Mouse (Mus musculus) CH12.LX (cell line): ENCODE data around the gene Krt87. TPM values are rescaled to one million over a fixed set of nuclear protein-coding genes. Genes with fewer than 3 reads are reported as not detected.

Experiments
- DNase-seq: peaks from one replicate; pipeline ENCODE4 v3.0.0-alpha.2; 2013; ENCODE audit errors: extremely low read depth
- H3K27ac ChIP-seq: 2 replicates; pipeline ENCODE4 v1.5.1; 2012; ENCODE audit warnings: low read depth, mild to moderate bottlenecking, control low read depth, moderate library complexity; ENCODE audit not compliant: insufficient read depth
- H3K27me3 ChIP-seq: replicated peaks from 2 replicates; pipeline ENCODE3; 2012; ENCODE audit warnings: inconsistent platforms
- H3K36me3 ChIP-seq, 2 experiments: replicated peaks in 1 of 2; 2 replicates each; pipeline versions ENCODE3 to v1.6.1; 2012; ENCODE audit warnings: inconsistent platforms in 1 of 2, low read length in 1 of 2, mild to moderate bottlenecking in 1 of 2, mixed read lengths in 1 of 2, moderate library complexity in 1 of 2; ENCODE audit not compliant: control insufficient read depth in 1 of 2, insufficient read depth in 1 of 2
- H3K4me1 ChIP-seq, 2 experiments: 2 replicates each; pipeline ENCODE4 v1.6.1; 2012; ENCODE audit warnings: inconsistent platforms in 1 of 2, moderate library complexity in 1 of 2; ENCODE audit not compliant: insufficient read depth in 2 of 2, control insufficient read depth in 1 of 2
- H3K4me2 ChIP-seq: 2 replicates; pipeline ENCODE4 v1.6.1; 2012; ENCODE audit warnings: low read depth, mild to moderate bottlenecking, control low read depth; ENCODE audit not compliant: poor library complexity, insufficient read depth, severe bottlenecking
- H3K4me3 ChIP-seq, 3 experiments: fragments of 150-350 bp in 1 of 3; sonication (generic) in 1 of 3; replicated peaks in 1 of 3; 2 replicates each; pipeline versions ENCODE3 to v1.5.1; 2011 to 2012; ENCODE audit warnings: low read depth in 2 of 3, low read length in 2 of 3, mild to moderate bottlenecking in 2 of 3, moderate library complexity in 2 of 3, control low read depth in 1 of 3, improper control_type of control experiment in 1 of 3, inconsistent platforms in 1 of 3, mixed read lengths in 1 of 3; ENCODE audit not compliant: poor library complexity in 1 of 3
- H3K79me2 ChIP-seq: replicated peaks from 2 replicates; pipeline ENCODE4 v1.6.1; 2012; ENCODE audit warnings: mild to moderate bottlenecking, moderate library complexity; ENCODE audit not compliant: control insufficient read depth, poor library complexity, insufficient read depth, severe bottlenecking; ENCODE audit errors: extremely low read depth
- H3K9ac ChIP-seq: 2 replicates; pipeline ENCODE4 v1.6.1; 2012; ENCODE audit warnings: low read depth, mild to moderate bottlenecking, control low read depth, moderate library complexity; ENCODE audit not compliant: insufficient read depth
- H3K9me3 ChIP-seq: replicated peaks from 2 replicates; pipeline ENCODE3; 2012; ENCODE audit warnings: low read length, inconsistent platforms, mixed read lengths
- BHLHE40 ChIP-seq: IDR thresholded peaks from 2 replicates; pipeline ENCODE4 v1.6.1; 2011; ENCODE audit warnings: mild to moderate bottlenecking, low read depth, low read length, improper control_type of control experiment
- CHD1 ChIP-seq: IDR thresholded peaks from 2 replicates; pipeline ENCODE4 v1.6.1; 2012; ENCODE audit warnings: low read depth, low read length, improper control_type of control experiment, inconsistent platforms
- CTCF ChIP-seq, 2 experiments: IDR thresholded peaks in 1 of 2; conservative IDR thresholded peaks in 1 of 2; 2 replicates each; pipeline ENCODE4 v1.5.1; 2011 to 2012; ENCODE audit warnings: low read depth in 2 of 2, low read length in 2 of 2, improper control_type of control experiment in 1 of 2, inconsistent platforms in 1 of 2, mild to moderate bottlenecking in 1 of 2, moderate library complexity in 1 of 2
- ELF1 ChIP-seq: IDR thresholded peaks from 2 replicates; pipeline ENCODE4 v1.6.1; 2014; ENCODE audit warnings: low read depth, mild to moderate bottlenecking, inconsistent platforms, low read length, improper control_type of control experiment
- EP300 ChIP-seq: IDR thresholded peaks from 2 replicates; pipeline ENCODE4 v1.6.1; 2011; ENCODE audit warnings: low read length, improper control_type of control experiment
- IRF4 ChIP-seq: IDR thresholded peaks from 2 replicates; pipeline ENCODE4 v1.6.1; 2014; ENCODE audit warnings: low read depth, mild to moderate bottlenecking, inconsistent platforms, low read length, improper control_type of control experiment
- JUN ChIP-seq: IDR thresholded peaks from 2 replicates; pipeline ENCODE4 v1.6.1; 2011; ENCODE audit warnings: low read depth, mild to moderate bottlenecking, low read length, improper control_type of control experiment, moderate library complexity; ENCODE audit not compliant: insufficient read depth
- JUND ChIP-seq: conservative IDR thresholded peaks from 2 replicates; pipeline ENCODE4 v1.6.1; 2011; ENCODE audit warnings: low read depth, low read length, improper control_type of control experiment
- MAFK ChIP-seq: IDR thresholded peaks from 2 replicates; pipeline ENCODE4 v1.6.1; 2011; ENCODE audit warnings: low read length, improper control_type of control experiment; ENCODE audit not compliant: insufficient replicate concordance
- MAX ChIP-seq: IDR thresholded peaks from 2 replicates; pipeline ENCODE4 v1.6.1; 2011; ENCODE audit warnings: low read length, improper control_type of control experiment
- MXI1 ChIP-seq: IDR thresholded peaks from 2 replicates; pipeline ENCODE4 v1.6.1; 2011; ENCODE audit warnings: mild to moderate bottlenecking, low read depth, low read length, improper control_type of control experiment
- NELFE ChIP-seq: IDR thresholded peaks from 2 replicates; pipeline ENCODE4 v1.6.1; 2011; ENCODE audit warnings: low read depth, low read length, improper control_type of control experiment
- NRF1 ChIP-seq: IDR thresholded peaks from 2 replicates; pipeline ENCODE4 v1.6.1; 2014; ENCODE audit warnings: low read depth, mild to moderate bottlenecking, inconsistent platforms, low read length, improper control_type of control experiment, moderate library complexity
- POLR2A ChIP-seq: IDR thresholded peaks from 2 replicates; pipeline ENCODE4 v1.6.1; 2011; ENCODE audit warnings: low read depth, mild to moderate bottlenecking, improper control_type of control experiment, low read length
- RAD21 ChIP-seq: IDR thresholded peaks from 2 replicates; pipeline ENCODE4 v1.6.1; 2011; ENCODE audit warnings: low read depth, mild to moderate bottlenecking, low read length, improper control_type of control experiment, moderate library complexity
- RCOR1 ChIP-seq: conservative IDR thresholded peaks from 2 replicates; pipeline ENCODE4 v1.6.1; 2012; ENCODE audit warnings: low read depth, mild to moderate bottlenecking, inconsistent platforms, low read length, improper control_type of control experiment
- SIN3A ChIP-seq: IDR thresholded peaks from 2 replicates; pipeline ENCODE4 v1.6.1; 2012; ENCODE audit warnings: low read length, improper control_type of control experiment, inconsistent platforms
- SMC3 ChIP-seq: IDR thresholded peaks from 2 replicates; pipeline ENCODE4 v1.6.1; 2011; ENCODE audit warnings: low read depth, low read length, improper control_type of control experiment
- TCF12 ChIP-seq: IDR thresholded peaks from 2 replicates; pipeline ENCODE4 v1.6.1; 2014; ENCODE audit warnings: low read depth, mild to moderate bottlenecking, inconsistent platforms, low read length, improper control_type of control experiment
- ZKSCAN1 ChIP-seq: IDR thresholded peaks from 2 replicates; pipeline ENCODE4 v1.6.1; 2012; ENCODE audit warnings: low read depth, inconsistent platforms, low read length, improper control_type of control experiment, borderline replicate concordance
- ZMIZ1 ChIP-seq: IDR thresholded peaks from 2 replicates; pipeline ENCODE4 v1.6.1; 2012; ENCODE audit warnings: low read depth, mild to moderate bottlenecking, inconsistent platforms, low read length, improper control_type of control experiment
- ZNF384 ChIP-seq: IDR thresholded peaks from 2 replicates; pipeline ENCODE4 v1.6.1; 2012; ENCODE audit warnings: low read depth, low read length, improper control_type of control experiment, inconsistent platforms
- dilution Hi-C: fragments of 300-500 bp; cut with MboI; formaldehyde crosslinking; loops from 2 replicates; pipeline ENCODE4 v1.14.3; 2020; ENCODE audit warnings: low sequenced_read_pairs; ENCODE audit not compliant: extremely low pct_unique_long_range_greater_than_20kb, extremely low pct_ligation_motif_present
- in situ Hi-C: fragments of 300-500 bp; cut with MboI; formaldehyde crosslinking; loops from 3 replicates; pipeline ENCODE4 v1.14.3; 2019; ENCODE audit warnings: low sequenced_read_pairs, low pct_ligation_motif_present, low pct_unique_long_range_greater_than_20kb, mixed read lengths
- polyA plus RNA-seq: library from polyadenylated mRNA; unstranded; fragments of >175 nt; gene quantifications from 2 replicates; pipeline ENCODE4 v1.2.1, GENCODE M21; 2012; ENCODE audit warnings: low read depth; ENCODE audit not compliant: insufficient read length
- total RNA-seq, 2 experiments: library from RNA; depleted of rRNA; stranded (reverse); fragments of 300-350 nt in 1 of 2; fragments of >200 nt in 1 of 2; gene quantifications; 2 replicates each; pipeline ENCODE4 v1.2.3; 2012 to 2014

Gene Krt87
- total and polyA plus RNA-seq, 3 experiments = 0.08 to 0.16 TPM; not detected in 1

DNA sequence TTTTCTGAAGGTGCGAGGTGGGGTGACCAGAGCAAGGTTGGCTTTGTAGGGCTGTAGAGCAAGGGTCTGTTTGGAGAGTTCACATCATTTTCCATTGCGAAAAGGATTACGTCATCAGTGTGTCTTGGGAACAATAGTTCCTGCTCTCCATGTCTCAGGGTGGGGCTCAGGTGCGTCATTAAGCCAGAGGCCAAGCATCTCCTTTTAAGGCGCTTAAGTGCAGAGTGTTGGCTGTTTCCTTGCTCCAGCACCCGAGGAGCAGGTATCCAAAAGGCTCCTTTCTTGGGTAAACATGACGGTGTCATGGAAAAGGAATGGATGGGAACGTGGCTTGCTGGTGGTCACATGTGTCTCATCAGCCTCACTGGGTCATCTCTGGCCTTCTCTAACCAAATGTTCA is 16.2 kb upstream of the Krt87 start:
- H3K27ac ChIP-seq = no peak overlapping the region
- H3K4me3 ChIP-seq = no peak overlapping the region
- DNase-seq = no peak
- H3K9me3 ChIP-seq = peaks cover 17% of the 10 kb centered on the region
- no peak overlapping the region for H3K9ac ChIP-seq
- TF ChIP-seq IRF4 (no peak), ELF1 (no peak), JUN (no peak), NRF1 (no peak), EP300 (no peak), BHLHE40 (no peak), MAFK (no peak), CTCF (conservative IDR thresholded peaks at IDR 0.05 in 1 of 2, IDR thresholded peaks at IDR 0.05 in 1 of 2; ENCODE audit: low read depth in 2 of 2, low read length in 2 of 2) (no peak), POLR2A (no peak), ZKSCAN1 (no peak), ZNF384 (no peak), MAX (no peak), JUND (no peak), ZMIZ1 (no peak), TCF12 (no peak), RCOR1 (no peak)
- dilution Hi-C loops (no loop called here), in situ Hi-C loops (loop anchor here (10.0 kb wide), 1 partner anchor 110 kb away; no protein-coding TSS in a partner anchor)
- no peak overlapping the region for H3K4me2 ChIP-seq
- no peaks in the 10 kb centered on the region for H3K79me2 ChIP-seq
- no peaks in the 10 kb centered on the region for H3K36me3 ChIP-seq
- H3K27me3 ChIP-seq = peaks cover 78% of the 10 kb centered on the region
- H3K4me1 ChIP-seq = no peaks in the 10 kb centered on the region

DNA sequence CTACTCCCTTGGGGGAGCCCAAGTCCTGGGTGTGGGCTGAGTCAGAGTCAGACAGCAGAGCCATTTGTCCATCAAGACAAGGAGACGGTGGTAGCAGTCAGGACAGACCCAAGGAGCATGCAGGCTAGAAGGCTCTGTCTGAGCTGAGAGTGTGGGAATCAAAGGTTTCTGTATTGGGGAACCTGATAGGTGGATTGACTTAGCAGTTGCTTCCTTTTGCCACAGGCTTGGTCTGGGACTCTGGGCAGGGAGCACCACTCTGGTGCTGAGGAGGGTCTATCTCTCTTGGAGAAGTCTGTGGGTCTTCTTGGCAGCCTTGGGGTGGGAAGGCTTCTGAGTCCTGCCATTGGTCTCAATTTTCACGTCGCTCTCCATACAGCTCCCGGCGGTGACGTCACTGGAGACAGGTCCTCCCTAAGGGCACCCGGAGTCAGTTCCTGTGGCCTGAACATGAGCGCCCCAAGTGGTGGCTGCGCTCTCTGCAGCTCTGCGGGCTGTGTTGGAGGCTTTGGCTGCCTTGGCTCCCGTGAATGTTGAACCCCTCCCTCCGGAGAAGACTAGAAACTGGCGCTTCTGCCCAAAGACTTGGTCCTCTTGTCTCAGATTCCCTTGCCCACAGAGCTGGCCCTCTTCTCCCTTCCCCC is 14.6 kb upstream of the Krt87 start:
- H3K27ac ChIP-seq = no peak overlapping the region
- TF ChIP-seq NELFE (0 out of 2 replicates have a peak, but pooled peaks have one; percentile 12), RCOR1 (no peak), MXI1 (no peak), POLR2A (no peak), SMC3 (peak; percentile 51), RAD21 (peak; percentile 69), CHD1 (no peak), ELF1 (peak; percentile 24; the same call in 1 of the 2 replicates), SIN3A (no peak), CTCF (conservative IDR thresholded peaks at IDR 0.05 in 1 of 2, IDR thresholded peaks at IDR 0.05 in 1 of 2; ENCODE audit: low read depth in 2 of 2, low read length in 2 of 2) (peak; percentile 73 to 84)
- peaks cover 78% of the 10 kb centered on the region for H3K27me3 ChIP-seq
- no peaks in the 10 kb centered on the region for H3K79me2 ChIP-seq
- no peak overlapping the region for H3K4me3 ChIP-seq
- DNase-seq = peak; percentile 73
- no peak overlapping the region for H3K9ac ChIP-seq
- H3K4me1 ChIP-seq = no peaks in the 10 kb centered on the region
- peak overlapping the region; percentile 44 for H3K4me2 ChIP-seq
- H3K36me3 ChIP-seq = no peaks in the 10 kb centered on the region
- in situ Hi-C loops (loop anchor here (10.0 kb wide), 1 partner anchor 108 kb away; no protein-coding TSS in a partner anchor), dilution Hi-C loops (no loop called here)
- H3K9me3 ChIP-seq = peaks cover 17% of the 10 kb centered on the region
